Mouse (Mus musculus) gastrocnemius, postnatal 14 days (tissue): ENCODE data around the gene Radil. TPM values are rescaled to one million over a fixed set of nuclear protein-coding genes. Genes with fewer than 3 reads are reported as not detected.

Experiments used
- DNase-seq: peaks from one replicate; pipeline ENCODE4 v3.0.0; 2021; ENCODE audit warnings: mixed read lengths
- intact Hi-C: fragments of 180-260 bp; cut with DNase I; formaldehyde crosslinking; loops from one replicate; pipeline ENCODE4 v1.15.1; 2025; ENCODE audit warnings: low total_unique reads
- total RNA-seq, 2 experiments: library from RNA; stranded (reverse); gene quantifications; 2 replicates each; pipeline ENCODE4 v1.2.3; 2021

Radil gene
- total RNA-seq, 2 experiments from 2014 or later = 2.3 to 2.4 TPM

- intact Hi-C loops = no loop called here
Observed at GRCm38 (mm10) chr5:142458791-142459557, 91.9 kb downstream of the Radil start.

DNA sequence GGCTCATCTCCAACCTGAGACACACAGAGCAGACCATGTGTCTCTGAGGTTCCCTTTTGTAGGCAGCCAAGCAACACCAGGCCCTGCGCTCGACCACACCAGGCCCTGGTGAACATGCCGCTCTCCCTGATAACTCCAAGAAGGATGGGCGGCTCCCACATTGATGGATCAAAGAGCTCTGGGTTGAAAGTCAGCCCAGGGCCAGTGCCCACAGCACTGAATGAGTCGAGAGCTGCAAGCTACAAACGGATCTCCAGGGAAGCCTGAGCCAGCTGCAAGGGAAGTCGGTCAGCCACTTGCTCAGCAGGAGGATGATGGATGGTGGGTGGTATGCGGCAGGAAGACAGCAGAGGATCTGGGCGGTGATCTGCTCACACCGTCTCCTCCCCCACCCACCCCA lies 93.6 kb downstream of the Radil start:
- no peak for DNase-seq
- intact Hi-C loops = no loop called here

More at GRCm38 (mm10) chr5:142458791-142459557, 91.9 kb downstream of the Radil start:
- no peak for DNase-seq

DNA sequence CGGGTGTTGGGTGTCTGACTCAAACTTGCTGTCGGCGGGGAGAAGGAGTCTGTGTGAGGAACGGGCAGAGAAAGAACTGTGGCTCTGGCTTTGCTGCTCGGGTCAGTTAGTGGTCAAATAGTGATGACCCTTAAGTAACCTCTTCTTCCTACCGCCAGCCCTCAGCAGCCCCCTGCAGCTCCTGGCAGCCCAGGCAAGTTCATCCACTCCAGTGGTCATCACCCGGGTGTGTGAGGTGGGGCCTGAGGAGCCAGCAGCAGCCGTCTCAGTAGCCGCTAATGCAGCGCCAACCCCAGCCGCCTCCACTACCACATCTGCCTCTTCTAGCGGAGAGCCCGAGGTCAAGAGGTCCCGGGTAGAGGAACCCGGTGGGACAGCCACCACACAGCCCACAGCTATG lies 94.6 kb downstream of the Radil start:
- DNase-seq = no peak
- intact Hi-C loops = no loop called here

DNA sequence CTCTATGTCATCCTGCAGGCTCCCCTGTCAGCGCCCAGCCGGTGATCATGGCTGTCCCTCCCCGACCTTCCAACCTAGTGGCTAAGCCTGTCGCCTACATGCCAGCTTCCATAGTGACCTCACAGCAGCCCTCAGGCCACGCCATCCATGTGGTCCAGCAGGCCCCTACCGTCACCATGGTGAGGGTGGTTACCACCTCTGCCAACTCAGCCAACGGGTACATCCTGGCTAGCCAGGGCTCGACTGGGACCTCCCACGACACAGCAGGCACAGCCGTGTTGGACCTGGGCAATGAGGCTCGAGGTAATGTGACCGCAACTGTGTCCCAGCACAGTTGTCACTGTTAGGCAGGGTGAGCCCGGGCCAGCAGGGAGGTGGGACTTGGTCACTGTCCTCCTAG lies 97.2 kb downstream of the Radil start:
- intact Hi-C loops = no loop called here
- no peak for DNase-seq

- intact Hi-C loops = loop anchor here (2.0 kb wide), 1 partner anchor 83 kb away; no protein-coding TSS in a partner anchor
- DNase-seq = no peak
Observed at GRCm38 (mm10) chr5:142451759-142452158, 99.1 kb downstream of the Radil start.

GRCm38 (mm10) chr5:142450846-142451245 lies 100.1 kb downstream of the Radil start:
- DNase-seq = no peak
- intact Hi-C loops = loop anchor here (2.0 kb wide), 1 partner anchor 82 kb away; no protein-coding TSS in a partner anchor

- no peak for DNase-seq
- intact Hi-C loops = loop anchor here (5.0 kb wide), 1 partner anchor 46 kb away; the partner anchor contains the start of gene Foxk1
Observed at GRCm38 (mm10) chr5:142448623-142449022, 102.3 kb downstream of the Radil start.

DNA sequence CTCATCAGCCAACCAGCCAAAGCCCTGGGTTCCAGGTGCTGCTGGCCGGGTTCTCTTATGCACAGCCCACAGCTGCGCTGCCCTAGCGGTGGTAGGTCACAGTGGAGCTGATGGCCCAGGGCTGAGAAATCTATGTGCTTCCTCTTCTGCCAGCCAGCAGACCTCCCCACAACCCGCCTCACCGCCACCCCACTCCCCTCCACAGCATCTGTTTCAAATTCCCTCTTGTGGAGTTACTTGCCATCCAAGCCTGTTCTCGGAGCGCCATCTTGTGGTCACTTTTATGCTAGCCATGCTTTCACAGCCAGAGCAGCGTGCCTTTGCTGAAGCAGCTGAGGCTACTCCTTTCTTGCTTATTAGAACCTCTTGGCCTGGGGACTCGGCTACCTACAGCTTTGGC lies 102.8 kb downstream of the Radil start:
- peak; percentile 87 for DNase-seq
- intact Hi-C loops = loop anchor here (5.0 kb wide), 1 partner anchor 46 kb away; the partner anchor contains the start of gene Foxk1

DNA sequence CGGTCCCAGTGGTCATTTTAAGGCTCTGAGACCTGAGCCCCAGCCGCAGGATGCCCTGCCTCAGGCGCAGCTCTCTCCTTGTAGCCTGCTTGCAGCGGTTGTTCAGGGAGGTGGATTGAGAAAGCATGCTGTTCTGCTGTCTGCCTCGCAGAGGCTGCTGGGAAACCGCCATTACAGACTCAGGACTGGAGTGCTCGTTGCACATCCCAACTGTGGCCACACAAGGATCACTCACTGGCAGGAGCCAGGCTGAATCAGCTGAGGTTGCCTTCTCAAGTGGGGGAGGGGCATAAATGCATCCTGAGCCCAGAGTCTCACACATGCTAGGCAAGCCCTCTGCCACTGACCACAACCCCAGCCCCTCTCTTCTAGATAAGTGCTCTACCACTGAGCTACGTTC lies 105.2 kb downstream of the Radil start:
- peak; percentile 35 for DNase-seq
- intact Hi-C loops = loop anchor here (5.0 kb wide), 1 partner anchor 43 kb away; the partner anchor contains the start of gene Foxk1

- intact Hi-C loops = loop anchor here (5.0 kb wide), 1 partner anchor 43 kb away; the partner anchor contains the start of gene Foxk1
- DNase-seq = peak; percentile 65
Observed at GRCm38 (mm10) chr5:142444791-142445531, 105.9 kb downstream of the Radil start.

GRCm38 (mm10) chr5:142443994-142444393 lies 106.9 kb downstream of the Radil start:
- intact Hi-C loops = no loop called here
- DNase-seq = no peak

- no peak for DNase-seq
- intact Hi-C loops = no loop called here
Observed at GRCm38 (mm10) chr5:142443514-142443913, 107.4 kb downstream of the Radil start.

- intact Hi-C loops = no loop called here
- DNase-seq = no peak
Observed at GRCm38 (mm10) chr5:142442045-142442440, 108.9 kb downstream of the Radil start.

DNA sequence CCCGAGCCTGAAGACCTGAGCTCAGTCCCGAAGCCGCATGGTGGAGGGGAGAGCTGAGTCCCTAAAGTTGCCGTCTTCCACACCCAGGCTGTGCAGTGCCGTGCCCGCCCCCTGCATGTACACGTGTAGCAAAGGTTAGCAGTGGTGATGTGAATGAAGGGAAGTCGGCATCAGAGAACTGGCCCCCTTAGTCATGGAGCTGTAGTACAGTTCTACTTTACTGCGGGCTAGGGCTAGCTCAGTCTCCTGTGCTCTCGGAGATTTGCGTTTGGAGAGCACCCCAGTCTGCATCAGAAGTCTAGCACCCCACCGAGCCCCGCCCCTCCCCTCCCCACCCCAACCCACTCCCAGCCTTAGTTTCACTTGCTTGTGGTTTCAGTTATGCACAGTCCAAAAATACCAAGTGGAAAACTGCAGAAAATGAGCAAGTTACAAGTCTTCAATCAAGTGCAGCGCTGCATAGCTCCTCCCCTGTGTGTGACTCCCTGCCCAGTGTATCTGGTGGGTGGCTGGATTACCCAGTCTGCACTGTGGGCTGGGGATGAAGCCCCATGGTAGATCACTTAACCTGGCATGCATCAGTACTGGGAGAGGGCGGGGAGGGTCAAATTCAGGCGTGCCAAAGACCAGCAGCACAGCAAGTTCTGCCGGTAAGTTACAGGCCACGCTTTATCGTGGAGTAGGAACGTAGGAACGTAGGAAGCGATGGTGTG lies 109.4 kb downstream of the Radil start:
- intact Hi-C loops = no loop called here
- no peak for DNase-seq

DNA sequence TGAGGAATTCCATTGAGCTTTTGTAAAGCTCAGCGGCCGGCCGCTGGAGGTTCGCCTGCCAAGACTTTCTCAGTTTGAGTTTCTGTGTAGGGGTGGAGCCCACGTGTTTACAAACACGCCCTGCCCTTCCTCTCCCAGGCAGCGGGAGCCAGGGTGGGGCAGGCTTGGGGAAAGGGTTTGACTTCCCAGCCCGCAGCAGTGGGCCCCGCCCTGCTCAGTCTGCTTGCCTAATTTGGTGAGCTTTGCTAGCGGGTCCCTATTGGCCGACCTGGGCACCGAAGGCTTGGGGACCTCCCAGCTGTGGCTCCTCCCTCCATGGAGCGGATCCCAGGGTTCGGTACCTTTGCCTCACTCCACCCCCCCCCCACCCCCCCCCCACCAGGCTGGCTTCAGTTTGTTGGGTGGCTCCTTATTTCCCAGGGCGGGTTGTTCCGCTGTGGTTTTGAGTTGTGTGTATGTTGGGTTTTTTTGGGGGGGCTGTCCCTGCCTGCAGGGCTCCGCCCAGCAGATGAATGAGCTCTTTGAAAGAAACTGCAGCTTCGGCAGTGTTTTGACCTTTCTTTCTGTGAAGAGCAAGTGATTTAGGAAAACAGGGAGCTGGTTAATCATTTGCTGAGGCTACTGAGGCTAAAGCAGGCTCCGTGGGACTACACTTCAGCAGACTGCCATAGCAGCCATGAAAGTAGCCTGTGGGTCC lies 110.3 kb downstream of the Radil start:
- intact Hi-C loops = no loop called here

DNA sequence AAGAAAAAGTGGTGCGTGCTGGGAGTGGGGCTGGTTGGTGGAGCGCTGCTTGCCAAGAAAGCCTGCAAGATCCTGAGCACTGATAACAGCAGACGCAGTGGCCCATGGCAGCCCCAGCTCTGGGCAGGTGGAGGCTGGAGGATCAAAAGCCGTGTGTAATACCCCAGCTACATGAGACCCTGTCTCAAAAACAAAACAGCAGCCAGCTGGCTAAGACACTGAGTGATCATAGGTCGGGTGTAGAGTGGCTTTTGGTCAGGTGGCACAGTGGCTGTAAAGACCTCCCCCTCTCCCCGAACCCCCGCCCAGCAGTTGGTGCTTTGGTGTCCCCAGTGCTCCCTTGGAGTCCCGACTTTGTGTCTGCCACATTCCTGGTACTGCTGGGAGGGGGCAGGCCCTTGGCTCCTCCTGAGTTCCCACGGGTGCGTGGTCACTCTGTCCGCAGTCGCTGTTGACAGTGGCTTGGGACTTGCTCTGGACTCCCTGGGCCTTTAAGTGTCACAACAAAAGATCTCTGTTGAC lies 110.9 kb downstream of the Radil start:
- DNase-seq = no peak
- intact Hi-C loops = no loop called here

More for the DNA sequence above, 110.3 kb downstream of the Radil start:
- DNase-seq = peak; percentile 96

DNA sequence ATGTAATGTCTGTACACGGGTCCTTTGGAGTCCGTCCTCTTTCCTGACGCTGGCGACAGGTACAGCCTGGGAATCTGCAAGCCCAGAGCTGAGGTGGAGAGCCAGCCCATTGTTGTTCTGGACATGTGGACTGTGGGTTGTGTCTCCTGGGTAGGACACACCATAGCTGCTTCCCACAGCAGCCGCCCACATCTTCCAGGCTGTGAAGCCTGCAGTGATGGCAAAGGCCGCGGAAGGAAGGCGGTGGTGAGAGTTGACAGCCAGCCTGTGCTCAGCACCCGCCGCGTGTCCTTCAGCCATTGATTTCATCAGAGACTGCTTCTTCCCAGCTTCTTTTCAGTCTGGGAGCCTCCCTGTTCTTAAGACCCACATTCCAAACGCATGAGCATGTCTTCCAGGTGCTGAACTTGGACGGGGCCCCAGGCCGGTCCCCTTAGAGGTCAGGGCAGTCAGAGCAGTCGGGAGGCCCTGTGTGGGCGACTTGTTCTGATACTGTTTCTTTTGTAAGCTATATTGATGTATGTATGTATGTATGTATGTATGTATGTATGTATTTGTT lies 112.4 kb downstream of the Radil start:
- DNase-seq = no peak
- intact Hi-C loops = no loop called here

GRCm38 (mm10) chr5:142435736-142436135 lies 115.2 kb downstream of the Radil start:
- no peak for DNase-seq
- intact Hi-C loops = no loop called here
